Mouse (Mus musculus) stomach, postnatal 0 days (tissue): Measurements from ENCODE around the gene Cdc14a. TPM values are rescaled to one million over a fixed set of nuclear protein-coding genes. Genes with fewer than 3 reads are reported as not detected.

Experiments
- ATAC-seq: fragments of 200-750 bp; cut with Nextera tagmentation; 2 replicates; pipeline ENCODE4 v1.8.0; 2017; ENCODE audit not compliant: low FRiP score, low TSS enrichment
- DNase-seq: peaks from one replicate; pipeline ENCODE4 v3.0.0-alpha.2; 2016; ENCODE audit warnings: low spot score
- H3K27ac ChIP-seq: fragments of 300-500 bp; sonication (generic); replicated peaks from 2 replicates; pipeline ENCODE4 v1.5.1; 2014; ENCODE audit warnings: mild to moderate bottlenecking, control low read depth
- H3K27me3 ChIP-seq: fragments of 300-500 bp; sonication (generic); 2 replicates; pipeline ENCODE4 v1.6.1; 2014; ENCODE audit warnings: low read length; ENCODE audit not compliant: control insufficient read depth, insufficient read depth
- H3K36me3 ChIP-seq: fragments of 300-500 bp; sonication (generic); 2 replicates; pipeline ENCODE4 v1.6.1; 2014; ENCODE audit warnings: low read length, mixed read lengths; ENCODE audit not compliant: control insufficient read depth, insufficient read depth
- H3K4me1 ChIP-seq: fragments of 300-500 bp; sonication (generic); replicated peaks from 2 replicates; pipeline ENCODE4 v1.6.1; 2014; ENCODE audit warnings: antibody characterized with exemption; ENCODE audit not compliant: control insufficient read depth, insufficient read depth
- H3K4me2 ChIP-seq: fragments of 300-500 bp; sonication (generic); replicated peaks from 2 replicates; pipeline ENCODE4 v1.6.1; 2014; ENCODE audit warnings: low read depth, mild to moderate bottlenecking, control low read depth, moderate library complexity
- H3K4me3 ChIP-seq: fragments of 300-500 bp; sonication (generic); 2 replicates; pipeline ENCODE4 v1.5.1; 2014; ENCODE audit warnings: low read depth, low read length, control low read depth
- H3K9ac ChIP-seq: fragments of 300-500 bp; sonication (generic); 2 replicates; pipeline ENCODE4 v1.6.1; 2014; ENCODE audit warnings: mild to moderate bottlenecking, low read length, control low read depth, mixed read lengths
- H3K9me3 ChIP-seq: fragments of 300-500 bp; sonication (generic); 2 replicates; pipeline ENCODE4 v1.6.1; 2016; ENCODE audit warnings: low read length; ENCODE audit not compliant: control insufficient read depth
- CTCF ChIP-seq: IDR thresholded peaks from 2 replicates; pipeline ENCODE4 v1.5.1; 2016; ENCODE audit warnings: antibody characterized with exemption, low read depth, mild to moderate bottlenecking, moderate library complexity
- EP300 ChIP-seq: optimal IDR thresholded peaks from 2 replicates; pipeline ENCODE3; 2016; ENCODE audit warnings: antibody characterized with exemption
- WGBS: fragments of 180-500 bp; shearing (Covaris S2); extraction: QIAGEN DNeasy Blood & Tissue Kit; methylation state at CpG from one replicate; pipeline ENCODE4 v1.1.7; 2014; 5-methylcytosine and 5-hydroxymethylcytosine counted together
- polyA plus RNA-seq: library from polyadenylated mRNA; unstranded; fragments of >200 nt; fragmentation: Nextera tagmentation; extraction: Ambion mirVana; gene quantifications from 2 replicates; pipeline ENCODE4 v1.2.1, GENCODE M21; 2015

Gene Cdc14a
- 4.6 TPM in 2 replicates for polyA plus RNA-seq

DNA sequence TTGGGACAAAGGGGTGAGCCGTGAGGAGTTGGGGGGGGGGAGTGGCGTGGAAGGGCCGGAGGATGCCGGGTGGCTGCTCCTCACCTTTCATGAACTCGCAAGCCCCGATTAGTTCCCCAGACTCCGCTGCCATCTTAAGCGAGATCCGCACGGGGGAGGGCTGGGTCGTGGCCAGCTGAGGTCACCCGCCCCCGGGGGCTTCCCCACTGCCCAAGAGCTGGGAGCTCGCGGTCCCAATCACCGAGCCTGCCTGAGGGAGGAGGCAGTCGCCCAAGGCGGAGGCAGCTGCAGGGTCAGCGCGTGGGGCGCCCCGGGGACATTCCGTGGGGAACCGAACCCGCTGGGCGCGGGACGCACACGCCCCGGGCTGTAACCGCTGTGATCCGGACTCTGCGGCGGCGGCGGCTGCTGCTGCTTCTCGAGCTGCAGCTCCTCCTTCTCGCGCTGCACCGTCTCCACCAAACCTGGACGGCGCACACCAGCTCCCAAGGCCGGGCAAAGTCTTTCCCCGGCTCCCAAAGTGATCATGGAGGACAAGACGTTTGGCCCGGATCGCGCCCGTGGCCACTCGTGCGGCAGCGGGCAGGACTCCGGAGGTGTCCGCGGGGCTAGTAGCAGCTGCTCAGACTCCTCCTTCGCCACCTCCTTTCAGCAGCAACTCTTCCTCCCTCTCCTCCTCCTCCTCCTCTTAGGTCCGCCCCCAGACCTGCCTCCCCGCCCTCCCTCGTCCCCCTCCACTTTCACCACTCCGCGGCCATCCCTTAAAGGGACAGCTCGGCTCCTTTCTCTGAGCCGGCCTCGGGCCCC, at the start of gene Cdc14a:
Cdc14a (minus strand) TSS at position 680 of the 807 bp plus-strand sequence.
- DNase-seq (peak; percentile 88), ATAC-seq (peak; percentile 88)
- Histone ChIP-seq H3K9ac (peak within 1 kb of the TSS; percentile 85), H3K27ac (peak within 1 kb of the TSS; percentile 93), H3K4me3 (peak within 1 kb of the TSS; percentile 93), H3K9me3 (no peaks in the 10 kb centered on the region), H3K36me3 (no peaks in the 10 kb centered on the region; the same call in 1 of the 2 replicates), H3K27me3 (no peaks in the 10 kb centered on the region), H3K4me2 (peak within 1 kb of the TSS; percentile 95), H3K4me1 (no peaks in the 10 kb centered on the region)
- under 1% methylated on average over 53 of the region's 64 CpGs for WGBS
- TF ChIP-seq EP300 (no peak), CTCF (no peak; the same call in 1 of the 2 replicates)

DNA sequence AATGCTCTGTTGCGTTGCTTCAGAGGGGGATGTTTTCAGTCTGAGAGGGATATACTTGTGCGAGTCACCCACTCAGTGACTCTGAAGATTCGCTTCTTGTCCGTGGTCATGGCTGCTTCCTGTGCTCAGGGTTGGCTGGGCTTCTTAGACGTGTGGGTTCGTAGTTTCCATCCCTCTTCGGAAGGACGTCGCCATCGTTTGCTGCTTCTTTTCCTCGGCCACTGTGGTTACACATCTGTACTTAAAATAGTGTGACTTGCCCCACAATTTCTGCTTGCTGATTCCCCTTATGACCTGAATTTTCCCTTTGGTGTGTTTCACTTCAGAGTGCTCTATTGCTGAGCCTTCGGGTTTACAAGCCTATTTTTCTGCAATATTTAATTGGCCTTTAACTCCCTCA, 41.9 kb upstream of the Cdc14a start:
- DNase-seq (no peak), ATAC-seq (no peak)
- no peak overlapping the region for H3K27ac ChIP-seq
- H3K36me3 ChIP-seq = no peaks in the 10 kb centered on the region
- H3K4me2 ChIP-seq = no peak overlapping the region
- no peaks in the 10 kb centered on the region for H3K4me1 ChIP-seq
- H3K27me3 ChIP-seq = no peaks in the 10 kb centered on the region
- H3K4me3 ChIP-seq = no peak overlapping the region
- H3K9ac ChIP-seq = no peak overlapping the region
- no peak for TF ChIP-seq EP300
- TF ChIP-seq CTCF = no peak
- WGBS = 88% methylated on average over 12 of the region's 12 CpGs
- H3K9me3 ChIP-seq = no peaks in the 10 kb centered on the region

DNA sequence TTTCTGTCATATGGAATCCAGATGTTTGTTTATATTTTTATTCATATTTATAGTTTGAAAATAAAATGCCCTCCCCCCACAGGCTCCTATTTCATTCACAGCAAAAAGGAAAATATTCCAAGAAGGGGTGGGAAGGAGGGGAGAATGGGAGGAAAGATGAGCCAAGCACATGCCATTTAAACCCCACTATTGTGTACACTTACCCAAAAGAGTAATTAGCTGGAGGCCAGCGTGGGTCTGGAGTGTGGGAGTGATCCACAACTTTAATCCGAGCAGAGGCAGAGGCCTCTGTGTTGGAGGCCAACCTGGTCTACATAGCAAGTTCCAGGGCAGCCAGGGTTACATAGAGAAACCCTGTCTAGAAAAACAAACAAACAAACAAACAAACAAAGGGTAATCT, 40.5 kb upstream of the Cdc14a start:
- H3K27me3 ChIP-seq = no peaks in the 10 kb centered on the region
- H3K9ac ChIP-seq = no peak overlapping the region
- no peaks in the 10 kb centered on the region for H3K9me3 ChIP-seq
- H3K4me2 ChIP-seq = no peak overlapping the region
- DNase-seq (no peak), ATAC-seq (no peak)
- TF ChIP-seq CTCF = no peak
- no peak for TF ChIP-seq EP300
- no peak overlapping the region for H3K4me3 ChIP-seq
- 36% methylated on average over 2 of the region's 2 CpGs for WGBS
- no peaks in the 10 kb centered on the region for H3K4me1 ChIP-seq
- H3K36me3 ChIP-seq = no peaks in the 10 kb centered on the region
- no peak overlapping the region for H3K27ac ChIP-seq

DNA sequence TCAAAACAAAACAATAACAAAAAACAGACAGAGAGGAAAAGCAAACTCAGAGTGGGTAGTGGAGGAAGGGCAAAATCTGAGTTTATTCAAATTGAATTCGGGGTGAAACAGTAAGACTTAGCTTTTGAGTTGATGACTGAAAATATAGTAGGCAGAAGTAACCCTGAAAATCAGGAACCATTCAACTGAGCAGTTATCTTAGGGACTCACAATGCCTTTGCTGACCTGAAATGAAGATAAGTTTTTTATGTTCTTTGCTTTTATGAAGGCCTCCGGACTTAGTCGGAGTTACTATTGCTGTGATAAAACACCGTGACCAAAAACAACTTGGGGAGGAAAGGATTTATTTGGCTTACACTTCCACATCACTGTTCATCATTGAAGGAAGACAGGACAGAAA, 37.2 kb upstream of the Cdc14a start:
- no peak overlapping the region for H3K4me3 ChIP-seq
- H3K4me2 ChIP-seq = no peak overlapping the region
- H3K27me3 ChIP-seq = no peaks in the 10 kb centered on the region
- DNase-seq (no peak), ATAC-seq (no peak)
- no peak overlapping the region for H3K9ac ChIP-seq
- WGBS = 79% methylated on average over 4 of the region's 4 CpGs
- H3K9me3 ChIP-seq = no peaks in the 10 kb centered on the region
- TF ChIP-seq CTCF = no peak
- no peak overlapping the region for H3K27ac ChIP-seq
- no peaks in the 10 kb centered on the region for H3K36me3 ChIP-seq
- no peaks in the 10 kb centered on the region for H3K4me1 ChIP-seq

DNA sequence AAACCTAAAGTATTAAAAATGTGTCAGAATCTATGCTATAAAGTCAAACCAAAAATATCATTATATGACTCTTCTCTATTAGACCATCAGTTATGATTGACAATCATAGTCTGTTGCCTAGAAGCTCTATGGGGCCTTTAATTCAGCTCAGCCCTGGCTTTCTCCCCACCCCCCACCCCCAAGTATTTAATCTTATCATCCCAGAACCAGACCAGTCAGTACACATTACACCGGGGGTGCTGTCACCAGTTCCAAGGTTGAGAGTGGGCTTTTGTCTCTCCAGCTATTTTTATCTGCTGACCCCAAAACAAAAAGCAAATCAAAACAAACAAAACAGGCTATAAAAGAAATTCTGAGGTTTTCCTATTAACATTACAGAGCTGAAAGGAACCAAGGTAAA, 30.7 kb upstream of the Cdc14a start:
- WGBS = 22% methylated on average over 1 of the region's 1 CpGs
- no peaks in the 10 kb centered on the region for H3K9me3 ChIP-seq
- H3K4me3 ChIP-seq = no peak overlapping the region
- H3K4me2 ChIP-seq = no peak overlapping the region
- DNase-seq (no peak), ATAC-seq (no peak)
- TF ChIP-seq CTCF (no peak), EP300 (no peak)
- H3K9ac ChIP-seq = no peak overlapping the region
- H3K4me1 ChIP-seq = no peaks in the 10 kb centered on the region
- no peaks in the 10 kb centered on the region for H3K27me3 ChIP-seq
- H3K36me3 ChIP-seq = no peaks in the 10 kb centered on the region
- H3K27ac ChIP-seq = no peak overlapping the region

DNA sequence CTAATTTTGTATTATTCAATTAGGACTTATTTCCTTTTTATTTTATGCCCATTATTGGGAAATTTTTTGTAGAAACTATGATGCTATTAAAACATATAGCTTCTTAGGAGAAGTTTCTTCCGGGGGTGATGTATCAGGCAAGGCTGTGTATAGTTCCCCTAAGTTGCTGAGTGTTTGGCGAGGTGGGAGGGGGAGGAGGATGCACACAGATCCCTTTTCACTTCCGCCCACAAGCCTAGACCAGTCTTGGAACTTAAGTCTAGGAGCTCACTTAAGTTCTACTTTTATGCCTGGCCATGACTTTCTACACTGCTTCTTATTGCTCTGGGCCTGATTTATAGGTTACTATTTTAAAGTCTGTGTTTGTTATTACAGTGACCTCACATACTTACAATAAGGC, 26.9 kb upstream of the Cdc14a start:
- Histone ChIP-seq H3K4me3 (no peak overlapping the region), H3K36me3 (no peaks in the 10 kb centered on the region), H3K4me2 (no peak overlapping the region), H3K9ac (no peak overlapping the region), H3K4me1 (no peaks in the 10 kb centered on the region), H3K9me3 (no peaks in the 10 kb centered on the region), H3K27me3 (no peaks in the 10 kb centered on the region), H3K27ac (no peak overlapping the region)
- no peak for DNase-seq
- TF ChIP-seq EP300 (no peak), CTCF (no peak)
- 82% methylated on average over 3 of the region's 3 CpGs for WGBS
- ATAC-seq = no peak
